Mouse (Mus musculus) layer of hippocampus, adult 9-11 months (tissue): ENCODE measurements around the gene Smurf1.
A peak's percentile ranks its signal among the peaks of the same experiment; 100 is the strongest.

Source experiments
- DNase-seq: peaks from one replicate; pipeline ENCODE4 v3.0.0; 2022

Gene Smurf1

GRCm38 (mm10) chr5:144965639-144966351 is at the start of gene Smurf1:
Gene Smurf1 (minus strand): TSS chr5:144965847.
- DNase-seq: peak; percentile 87

GRCm38 (mm10) chr5:145014278-145014677 is 48.6 kb upstream of the Smurf1 start:
- no peak for DNase-seq

- DNase-seq: no peak
These were observed 43.4 kb upstream of the Smurf1 start for GRCm38 (mm10) chr5:145008878-145009659.

GRCm38 (mm10) chr5:145005596-145005995 is 39.9 kb upstream of the Smurf1 start:
- DNase-seq: no peak

- no peak for DNase-seq
These were observed 38.8 kb upstream of the Smurf1 start for GRCm38 (mm10) chr5:145004495-145004894.

GRCm38 (mm10) chr5:145003362-145003761 is 37.7 kb upstream of the Smurf1 start:
- no peak for DNase-seq

DNA sequence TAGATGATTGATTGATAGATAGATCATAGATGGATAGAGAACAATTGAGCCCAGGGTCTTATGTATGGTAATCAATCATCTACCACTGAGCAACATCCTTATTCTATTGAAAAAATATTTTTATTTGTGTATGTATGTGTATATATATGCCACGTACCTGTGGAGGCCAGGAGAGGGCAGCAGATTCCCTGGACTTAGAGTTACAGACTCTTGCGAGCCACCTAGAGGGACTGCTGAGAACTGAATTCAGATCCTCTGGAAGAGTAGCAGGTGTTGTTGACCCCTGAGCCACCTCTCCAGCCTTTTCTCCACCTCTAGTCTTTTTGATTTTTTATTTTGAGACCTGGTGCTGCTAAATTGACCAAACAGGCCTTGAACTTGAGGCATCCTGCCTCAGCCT is 32.8 kb upstream of the Smurf1 start:
- no peak for DNase-seq

- no peak for DNase-seq
These were observed 24.8 kb upstream of the Smurf1 start for GRCm38 (mm10) chr5:144990481-144990880.

DNA sequence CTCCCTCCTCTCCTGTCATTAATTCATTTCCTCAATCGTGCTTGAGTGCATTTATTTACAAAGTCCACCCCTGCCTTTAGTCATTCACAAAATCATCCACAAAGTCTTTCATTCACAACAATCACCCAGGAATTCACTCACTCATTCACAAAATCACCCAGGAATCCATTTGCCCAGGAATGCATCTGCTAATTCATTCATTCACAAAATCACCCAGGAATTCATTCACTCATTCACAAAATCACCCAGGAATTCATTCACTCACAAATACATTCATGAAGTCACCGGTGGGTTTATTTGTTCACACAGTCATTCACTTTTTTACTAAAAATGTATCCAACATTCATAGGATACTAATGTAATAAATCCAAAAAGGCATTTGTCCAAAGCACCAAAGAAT is 24.4 kb upstream of the Smurf1 start:
- DNase-seq: no peak

DNA sequence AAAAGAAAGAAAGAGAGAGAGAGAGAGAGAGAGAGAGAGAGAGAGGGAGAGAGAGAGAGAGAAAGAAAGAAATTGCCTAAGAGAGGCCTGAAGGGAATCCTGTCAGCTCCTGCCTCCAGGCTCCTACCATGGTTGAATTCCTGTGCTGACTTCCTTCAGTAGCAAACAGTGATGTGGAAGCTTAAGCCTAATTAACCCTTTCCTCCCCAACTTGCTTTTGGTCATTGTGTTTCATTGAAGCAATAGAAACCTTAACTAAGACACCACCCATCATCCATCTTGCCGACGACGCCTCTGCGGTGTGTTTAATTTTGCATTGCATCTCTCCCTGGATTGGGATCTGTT is 23.4 kb upstream of the Smurf1 start:
- no peak for DNase-seq

DNA sequence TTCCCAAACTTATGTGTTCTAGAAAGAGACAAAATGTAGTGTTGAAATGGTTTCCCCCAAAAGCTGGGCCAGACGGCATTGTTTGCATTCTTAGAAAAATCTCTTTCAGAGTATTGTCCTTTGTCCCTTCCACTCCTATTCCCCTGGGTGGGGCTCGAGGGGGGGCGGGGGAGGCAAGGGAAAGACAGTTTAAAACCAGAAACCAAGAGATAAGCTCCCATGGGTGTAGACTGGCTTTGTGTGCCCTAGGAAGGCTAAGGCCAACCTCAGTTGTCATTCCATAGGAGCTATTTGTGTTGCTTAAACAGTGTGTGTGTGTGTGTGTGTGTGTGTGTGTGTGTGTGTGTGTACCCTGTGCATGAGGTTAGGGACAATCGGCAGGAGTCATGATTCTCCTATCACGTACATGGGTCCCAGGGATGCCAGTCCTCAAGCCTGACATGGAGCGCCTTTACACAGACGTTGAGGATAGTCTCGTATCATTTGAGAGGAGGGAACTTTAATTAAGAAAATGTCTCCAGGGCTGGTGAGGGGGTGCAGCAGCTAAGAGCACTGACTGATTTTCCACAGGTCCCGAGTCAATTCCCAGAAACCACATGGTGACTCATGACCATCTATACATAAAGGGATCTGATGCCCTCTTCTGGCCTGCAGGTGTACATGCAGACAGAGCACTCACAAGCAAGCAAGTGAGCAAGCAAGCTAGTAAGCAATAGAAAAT is 22.9 kb upstream of the Smurf1 start:
- peak; percentile 64 for DNase-seq

DNA sequence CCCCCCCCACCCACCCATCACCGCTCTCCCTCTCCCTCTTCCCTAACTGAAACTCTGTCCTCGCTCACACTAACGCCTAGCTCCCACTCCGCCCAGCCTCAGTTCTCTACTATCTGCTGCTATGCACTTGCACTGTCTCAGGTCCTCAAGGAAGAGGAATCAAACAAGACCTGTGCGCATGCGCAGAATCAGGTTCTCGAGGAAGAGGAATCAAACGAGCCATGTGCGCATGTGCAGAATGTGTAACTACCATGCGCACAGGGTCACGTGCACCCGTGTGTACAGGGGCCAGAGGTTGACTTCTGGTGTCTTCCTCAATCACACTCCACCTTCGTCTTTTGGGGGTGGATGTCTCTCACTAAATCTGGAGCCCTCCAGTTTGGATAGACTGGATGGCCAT is 21.9 kb upstream of the Smurf1 start:
- DNase-seq: no peak

- no peak for DNase-seq
These were observed 19.2 kb upstream of the Smurf1 start for GRCm38 (mm10) chr5:144984839-144985238.

- DNase-seq: no peak
These were observed 17.6 kb upstream of the Smurf1 start for GRCm38 (mm10) chr5:144983227-144983626.

DNA sequence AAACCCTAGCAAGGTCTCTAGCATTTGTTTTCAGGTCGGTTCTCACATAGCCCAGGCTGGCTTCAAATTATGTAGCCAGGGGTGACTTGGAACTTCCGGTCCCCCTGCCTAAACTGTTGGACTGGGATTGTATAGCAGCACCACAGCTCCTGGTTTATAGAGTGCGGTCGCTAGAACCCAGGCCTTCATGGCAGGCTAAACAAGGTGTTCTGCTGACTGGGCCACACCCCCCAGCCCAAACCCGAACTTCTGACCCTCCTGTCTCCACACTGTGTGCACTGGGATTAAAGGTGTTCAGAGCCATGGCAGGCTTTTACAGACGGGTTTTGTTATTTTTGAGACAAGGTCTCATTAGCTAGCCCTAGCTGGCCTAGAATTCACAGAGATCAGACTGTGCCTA is 13.5 kb upstream of the Smurf1 start:
- no peak for DNase-seq

- no peak for DNase-seq
These were observed 13.0 kb upstream of the Smurf1 start for GRCm38 (mm10) chr5:144978533-144979107.

GRCm38 (mm10) chr5:144971266-144971665 is 5.6 kb upstream of the Smurf1 start:
- DNase-seq: no peak

DNA sequence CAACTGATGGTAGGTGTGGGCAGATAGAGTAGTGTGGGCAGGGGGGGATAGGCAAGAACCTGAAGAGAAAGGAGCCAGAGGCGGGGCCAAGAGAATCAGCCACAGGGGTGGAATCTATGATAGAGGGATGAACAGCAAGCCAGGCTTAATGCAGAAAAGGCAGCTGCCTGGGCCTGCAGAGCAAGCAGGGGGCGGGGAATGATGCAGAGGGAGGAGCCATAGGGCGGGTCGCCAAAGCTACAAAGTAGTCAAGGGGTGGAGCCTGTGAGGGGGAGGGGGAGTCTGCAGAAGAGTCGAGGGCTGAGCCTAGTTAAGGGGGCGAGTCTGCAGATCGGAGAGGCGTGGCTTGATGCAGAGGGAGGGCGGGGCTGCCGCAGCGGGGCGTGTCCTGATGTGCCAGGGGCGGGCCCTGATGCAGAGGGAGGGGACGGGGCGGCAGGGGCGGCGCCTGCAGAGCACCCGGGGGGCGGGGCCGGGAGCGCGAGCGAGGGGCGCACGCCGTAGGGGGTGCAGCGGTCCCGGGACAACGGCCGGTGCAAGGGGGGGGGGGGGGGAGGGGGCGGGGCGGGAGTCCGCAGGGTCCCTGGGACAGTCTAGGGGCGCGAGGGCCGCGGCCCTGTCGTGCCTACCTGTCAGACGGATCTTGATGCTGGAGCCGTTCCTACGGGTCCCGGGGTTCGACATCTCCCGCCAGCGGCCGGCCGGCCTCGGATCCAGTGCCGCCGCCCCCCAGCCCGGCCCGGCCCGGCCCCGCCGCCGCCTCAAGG is 592 bp downstream of the Smurf1 start:
- peak; percentile 91 for DNase-seq

GRCm38 (mm10) chr5:144964465-144964864 is 1.2 kb downstream of the Smurf1 start:
- DNase-seq: no peak

DNA sequence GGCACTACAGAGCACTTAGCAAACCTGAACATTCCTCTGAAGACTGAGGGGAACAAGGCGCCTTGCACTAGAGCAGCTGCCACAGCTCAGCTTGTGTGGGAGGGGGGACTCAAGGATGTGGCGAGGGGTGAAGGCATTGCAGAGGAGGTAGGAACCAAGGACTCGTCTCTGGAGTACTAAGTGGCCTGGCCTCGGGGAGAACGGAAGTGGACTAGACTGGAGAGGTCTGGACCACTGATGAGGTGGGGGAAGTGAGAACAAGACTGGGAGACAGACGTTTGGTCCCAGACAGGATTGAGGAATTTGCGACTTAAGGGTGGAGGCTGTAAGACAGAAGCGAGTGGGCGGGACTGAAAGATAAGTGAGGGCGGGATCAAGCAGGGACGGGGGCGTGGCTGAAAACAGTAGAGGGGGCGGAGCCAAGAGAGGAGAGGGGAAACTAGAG is 1.8 kb downstream of the Smurf1 start:
- peak; percentile 88 for DNase-seq

GRCm38 (mm10) chr5:144963401-144963800 is 2.2 kb downstream of the Smurf1 start:
- DNase-seq: peak; percentile 57

- no peak for DNase-seq
These were observed 7.4 kb downstream of the Smurf1 start for GRCm38 (mm10) chr5:144958271-144958670.

- DNase-seq: no peak
These were observed 11.2 kb downstream of the Smurf1 start for GRCm38 (mm10) chr5:144954432-144954831.
